Mouse (Mus musculus) MEL (cell line): ENCODE results near the gene Tex264. TPM values are rescaled to one million over a fixed set of nuclear protein-coding genes. Genes with fewer than 3 reads are reported as not detected.

Source experiments
- DNase-seq: peaks from one replicate; pipeline ENCODE4 v3.0.0; 2011; ENCODE audit warnings: low read depth, low spot score
- H3K27ac ChIP-seq: 2 replicates; pipeline ENCODE4 v1.5.1; 2012; ENCODE audit warnings: low read depth, mild to moderate bottlenecking, control low read depth, low read length, moderate library complexity; ENCODE audit not compliant: control insufficient read depth
- H3K27me3 ChIP-seq, 2 experiments: fragments of 150-350 bp in 1 of 2; sonication (generic) in 1 of 2; 2 replicates each; pipeline ENCODE4 v1.6.1; 2012; ENCODE audit warnings: low read length in 2 of 2, mild to moderate bottlenecking in 2 of 2, improper control_type of control experiment in 1 of 2, moderate library complexity in 1 of 2; ENCODE audit not compliant: insufficient read depth in 2 of 2, control insufficient read depth in 1 of 2
- H3K36me3 ChIP-seq, 2 experiments: 2 replicates each; pipeline ENCODE4 v1.6.1; 2012 to 2014; ENCODE audit warnings: low read length in 2 of 2, improper control_type of control experiment in 1 of 2, inconsistent platforms in 1 of 2, mild to moderate bottlenecking in 1 of 2; ENCODE audit not compliant: insufficient read depth in 2 of 2, control insufficient read depth in 1 of 2
- H3K4me1 ChIP-seq, 2 experiments: fragments of 150-350 bp in 1 of 2; sonication (generic) in 1 of 2; 2 replicates each; pipeline ENCODE4 v1.6.1; 2012; ENCODE audit warnings: low read length in 2 of 2, improper control_type of control experiment in 1 of 2, mild to moderate bottlenecking in 1 of 2; ENCODE audit not compliant: insufficient read depth in 2 of 2, control insufficient read depth in 1 of 2
- H3K4me3 ChIP-seq, 2 experiments: fragments of 150-350 bp in 1 of 2; sonication (generic) in 1 of 2; 2 replicates each; pipeline ENCODE4 v1.5.1; 2012; ENCODE audit warnings: low read depth in 2 of 2, low read length in 2 of 2, mild to moderate bottlenecking in 2 of 2, moderate library complexity in 2 of 2, control low read depth in 1 of 2, improper control_type of control experiment in 1 of 2; ENCODE audit not compliant: control insufficient read depth in 1 of 2, insufficient read depth in 1 of 2
- H3K79me2 ChIP-seq: 2 replicates; pipeline ENCODE4 v1.6.1; 2012; ENCODE audit warnings: mild to moderate bottlenecking, low read length, moderate library complexity; ENCODE audit not compliant: control insufficient read depth, poor library complexity, insufficient read depth
- H3K9ac ChIP-seq: 2 replicates; pipeline ENCODE4 v1.6.1; 2012; ENCODE audit warnings: low read depth, mild to moderate bottlenecking, control low read depth, low read length, moderate library complexity; ENCODE audit not compliant: control insufficient read depth, poor library complexity, severe bottlenecking
- H3K9me3 ChIP-seq: fragments of 150-350 bp; sonication (generic); replicated peaks from 2 replicates; pipeline ENCODE4 v1.6.1; 2012; ENCODE audit warnings: mild to moderate bottlenecking, low read length, improper control_type of control experiment, moderate library complexity; ENCODE audit not compliant: insufficient read depth
- CHD1 ChIP-seq: IDR thresholded peaks from 2 replicates; pipeline ENCODE4 v1.6.1; 2012; ENCODE audit warnings: low read depth, mild to moderate bottlenecking, inconsistent platforms, low read length, improper control_type of control experiment
- E2F4 ChIP-seq: IDR thresholded peaks from 2 replicates; pipeline ENCODE4 v1.6.1; 2011; ENCODE audit warnings: low read depth, low read length, improper control_type of control experiment, borderline replicate concordance
- ELF1 ChIP-seq: IDR thresholded peaks from 2 replicates; pipeline ENCODE4 v1.6.1; 2014; ENCODE audit warnings: low read depth, mild to moderate bottlenecking, inconsistent platforms, low read length, improper control_type of control experiment, moderate library complexity
- ETS1 ChIP-seq: IDR thresholded peaks from 2 replicates; pipeline ENCODE4 v1.6.1; 2012; ENCODE audit warnings: low read depth, mild to moderate bottlenecking, inconsistent platforms, low read length, improper control_type of control experiment, moderate library complexity
- JUND ChIP-seq: IDR thresholded peaks from 2 replicates; pipeline ENCODE4 v1.6.1; 2011; ENCODE audit warnings: low read depth, mild to moderate bottlenecking, improper control_type of control experiment, low read length
- MAFK ChIP-seq: IDR thresholded peaks from 2 replicates; pipeline ENCODE4 v1.6.1; 2011; ENCODE audit warnings: low read depth, mild to moderate bottlenecking, low read length, improper control_type of control experiment, borderline replicate concordance
- MYC ChIP-seq: IDR thresholded peaks from 2 replicates; pipeline ENCODE4 v1.6.1; 2011; ENCODE audit warnings: low read depth, mild to moderate bottlenecking, low read length, improper control_type of control experiment, moderate library complexity
- NELFE ChIP-seq: IDR thresholded peaks from 2 replicates; pipeline ENCODE4 v1.6.1; 2011; ENCODE audit warnings: low read depth, low read length, improper control_type of control experiment
- POLR2A ChIP-seq, 2 experiments: IDR thresholded peaks; 2 replicates each; pipeline ENCODE4 v1.6.1; 2011 to 2012; ENCODE audit warnings: low read length in 2 of 2, mild to moderate bottlenecking in 2 of 2, control low read depth in 1 of 2, improper control_type of control experiment in 1 of 2, low read depth in 1 of 2, moderate library complexity in 1 of 2; ENCODE audit not compliant: control insufficient read depth in 1 of 2, insufficient read depth in 1 of 2, poor library complexity in 1 of 2
- POLR2AphosphoS2 ChIP-seq: IDR thresholded peaks from 2 replicates; pipeline ENCODE4 v1.6.1; 2011; ENCODE audit warnings: low read length, improper control_type of control experiment
- USF2 ChIP-seq, 2 experiments: IDR thresholded peaks; 2 replicates each; pipeline ENCODE4 v1.6.1; 2011 to 2012; ENCODE audit warnings: improper control_type of control experiment in 2 of 2, low read length in 2 of 2, borderline replicate concordance in 1 of 2, inconsistent platforms in 1 of 2, low read depth in 1 of 2, mild to moderate bottlenecking in 1 of 2; ENCODE audit not compliant: insufficient read depth in 1 of 2
- ZKSCAN1 ChIP-seq: IDR thresholded peaks from 2 replicates; pipeline ENCODE4 v1.6.1; 2012; ENCODE audit warnings: low read depth, mild to moderate bottlenecking, inconsistent platforms, low read length, improper control_type of control experiment, moderate library complexity
- polyA plus RNA-seq, 2 experiments: library from polyadenylated mRNA; stranded (reverse) in 1 of 2; unstranded in 1 of 2; fragments of >175 nt in 1 of 2; fragments of >200 nt in 1 of 2; gene quantifications; 2 replicates each; pipeline versions ENCODE4 v1.2.1 to v1.2.4; 2012; ENCODE audit warnings: low replicate concordance in 2 of 2, low read depth in 1 of 2; ENCODE audit not compliant: insufficient read length in 2 of 2, insufficient read depth in 1 of 2, missing spikeins in 1 of 2
- total RNA-seq: library from RNA; depleted of rRNA; stranded (reverse); fragments of 300-350 nt; gene quantifications from 2 replicates; pipeline ENCODE4 v1.2.3, GENCODE M21; 2012

Gene Tex264
- total and polyA plus RNA-seq, 3 experiments: 47.1 to 87.6 TPM; not detected in 1

GRCm38 (mm10) chr9:106657592-106657991 is 28.1 kb downstream of the Tex264 start (continued):
- TF ChIP-seq POLR2AphosphoS2 (no peak), ETS1 (no peak)

- Histone ChIP-seq H3K9me3 (no peaks in the 10 kb centered on the region), H3K79me2 (no peaks in the 10 kb centered on the region), H3K9ac (no peak overlapping the region), H3K4me3 (no peak overlapping the region), H3K36me3 (peaks cover 0 to 1% of the 10 kb centered on the region in 2 experiments; a peak in 1 of 4 replicates), H3K27me3 (no peaks in the 10 kb centered on the region), H3K27ac (no peak overlapping the region), H3K4me1 (no peaks in the 10 kb centered on the region)
- no peak for DNase-seq
- TF ChIP-seq USF2 (IDR thresholded peaks at IDR 0.05; ENCODE audit: borderline replicate concordance in 1 of 2, insufficient read depth in 1 of 2, low read depth in 1 of 2, low read length in 2 of 2) (no peak), E2F4 (no peak), MAFK (no peak), CHD1 (no peak), POLR2A (IDR thresholded peaks at IDR 0.05; ENCODE audit: control insufficient read depth in 1 of 2, insufficient read depth in 1 of 2, low read depth in 1 of 2, low read length in 2 of 2, poor library complexity in 1 of 2) (no peak), ETS1 (no peak), JUND (no peak), MYC (no peak)
These were observed 28.9 kb downstream of the Tex264 start for GRCm38 (mm10) chr9:106656820-106657219.

- Histone ChIP-seq H3K36me3 (no peaks in the 10 kb centered on the region), H3K79me2 (no peaks in the 10 kb centered on the region), H3K9ac (no peak within 1 kb of the TSS), H3K27ac (no peak within 1 kb of the TSS), H3K9me3 (no peaks in the 10 kb centered on the region), H3K4me1 (no peaks in the 10 kb centered on the region), H3K27me3 (no peaks in the 10 kb centered on the region), H3K4me3 (no peak within 1 kb of the TSS)
- no peak for TF ChIP-seq ELF1
- TF ChIP-seq ZKSCAN1: peak; percentile 96
- TF ChIP-seq NELFE: no peak
- DNase-seq: peak; percentile 11
These were observed 29.6 kb downstream of the Tex264 start, which contains the start of gene Grm2 for GRCm38 (mm10) chr9:106655884-106656720. Grm2 (minus strand) TSS chr9:106656082.
